Mouse (Mus musculus): ENCODE measurements around the gene Pom121. TPM values are rescaled to one million over a fixed set of nuclear protein-coding genes. Genes with fewer than 3 reads are reported as not detected.

The Pom121 gene
- polyA plus RNA-seq, 1 experiment = 26.9 TPM

DNA sequence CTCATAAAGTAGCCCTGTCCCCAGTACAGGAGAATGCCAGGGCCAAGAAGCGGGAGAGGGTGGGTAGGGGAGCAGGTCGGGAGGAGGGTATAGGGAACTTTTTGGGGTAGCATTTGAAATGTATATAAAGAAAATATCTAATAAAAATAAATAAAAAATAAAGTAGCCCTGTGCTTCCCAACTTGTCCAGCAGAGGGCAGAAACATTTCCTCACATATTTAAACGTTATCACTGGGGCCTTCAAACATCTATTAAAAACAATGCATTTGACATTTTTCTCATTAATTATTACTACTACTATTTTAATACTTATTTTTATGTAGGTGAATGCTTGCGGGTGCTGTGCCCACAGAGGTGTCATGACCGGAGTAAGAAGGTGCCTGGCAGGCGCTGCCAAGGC is 26.5 kb downstream of the Pom121 start:
- Histone ChIP-seq H3K36me3 (ENCODE audit: control insufficient read depth, insufficient read depth) (peaks cover 15% of the 10 kb centered on the region), H3K27me3 (ENCODE audit: control insufficient read depth, insufficient read depth, insufficient read length) (peaks cover 24% of the 10 kb centered on the region), H3ac (ENCODE audit: control insufficient read depth, insufficient read length, low read depth) (no peak overlapping the region), H3K4me3 (ENCODE audit: insufficient read depth, poor library complexity, severe bottlenecking) (no peak overlapping the region), H3K79me3 (ENCODE audit: low read depth) (peaks cover 14% of the 10 kb centered on the region), H3K79me2 (ENCODE audit: control insufficient read depth, insufficient read depth) (peaks cover 25% of the 10 kb centered on the region)
- no peak for TF ChIP-seq MYOG (IDR thresholded peaks at IDR 0.05; ENCODE audit: control insufficient read depth, extremely low read depth, insufficient read length)
- TF ChIP-seq CEBPB (IDR thresholded peaks at IDR 0.05; ENCODE audit: low read depth) = no peak

DNA sequence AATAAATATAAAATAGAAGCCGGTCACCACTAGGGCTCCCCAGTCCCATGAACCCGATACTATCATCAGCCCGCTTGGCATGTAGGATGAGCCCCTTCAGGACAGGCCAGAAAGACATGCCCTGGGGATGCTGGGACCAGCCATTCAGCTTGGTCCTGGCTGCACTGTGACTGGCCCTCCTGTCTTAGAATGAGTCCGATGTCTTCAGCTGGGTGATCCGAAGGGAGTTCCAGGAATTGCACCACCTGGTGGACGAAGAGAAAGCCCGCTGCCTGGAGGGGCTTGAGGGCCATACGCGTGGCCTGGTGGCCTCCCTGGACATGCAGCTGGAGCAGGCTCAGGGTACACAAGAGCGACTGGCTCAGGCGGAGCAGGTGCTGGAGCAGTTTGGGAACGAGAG is 30.8 kb downstream of the Pom121 start:
- no peaks in the 10 kb centered on the region for H3K36me3 ChIP-seq (ENCODE audit: control insufficient read depth, insufficient read depth)
- TF ChIP-seq MYOD1 (IDR thresholded peaks at IDR 0.05; ENCODE audit: control insufficient read depth, insufficient read length, low read depth) (no peak), USF1 (IDR thresholded peaks at IDR 0.05; ENCODE audit: low read depth) (no peak), MYOG (IDR thresholded peaks at IDR 0.05; ENCODE audit: control insufficient read depth, extremely low read depth, insufficient read length) (no peak), CEBPB (IDR thresholded peaks at IDR 0.05; ENCODE audit: low read depth) (no peak), CTCF (IDR thresholded peaks at IDR 0.05; ENCODE audit: control insufficient read depth, insufficient read depth, insufficient read length) (no peak), FOSL1 (IDR thresholded peaks at IDR 0.05; ENCODE audit: insufficient read depth, low read length, poor library complexity, severe bottlenecking) (no peak), MAX (IDR thresholded peaks at IDR 0.05) (no peak)
- no peaks in the 10 kb centered on the region for H3K79me3 ChIP-seq (ENCODE audit: low read depth)
- H3K79me2 ChIP-seq (ENCODE audit: control insufficient read depth, insufficient read depth) = no peaks in the 10 kb centered on the region
- no peak overlapping the region for H3ac ChIP-seq (ENCODE audit: control insufficient read depth, insufficient read length, low read depth)
- peaks cover 31% of the 10 kb centered on the region for H3K27me3 ChIP-seq (ENCODE audit: control insufficient read depth, insufficient read depth, insufficient read length)
- no peak overlapping the region for H3K4me3 ChIP-seq (ENCODE audit: insufficient read depth, poor library complexity, severe bottlenecking)

DNA sequence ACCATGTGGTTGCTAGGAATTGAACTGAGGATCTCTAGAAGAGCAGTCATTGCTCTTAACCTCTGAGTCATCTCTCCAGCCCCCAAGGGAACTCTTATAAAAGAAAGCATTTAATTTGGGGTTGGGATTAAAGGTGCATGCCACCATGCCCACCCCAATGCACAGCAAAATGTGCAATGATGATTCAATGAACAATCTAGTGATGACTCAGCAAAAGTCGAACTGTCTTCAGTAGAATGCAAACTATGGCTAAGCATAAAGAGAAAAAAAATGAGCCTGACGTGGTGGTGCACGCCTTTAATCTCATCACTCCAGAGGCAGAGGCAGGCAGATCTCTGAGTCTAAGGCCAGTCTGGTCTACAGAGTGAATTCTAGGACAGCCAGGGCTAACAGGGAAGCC is 31.8 kb downstream of the Pom121 start:
- H3K4me3 ChIP-seq (ENCODE audit: insufficient read depth, poor library complexity, severe bottlenecking) = no peak overlapping the region
- H3K79me2 ChIP-seq (ENCODE audit: control insufficient read depth, insufficient read depth) = no peaks in the 10 kb centered on the region
- peaks cover 33% of the 10 kb centered on the region for H3K27me3 ChIP-seq (ENCODE audit: control insufficient read depth, insufficient read depth, insufficient read length)
- H3K79me3 ChIP-seq (ENCODE audit: low read depth) = no peaks in the 10 kb centered on the region
- no peaks in the 10 kb centered on the region for H3K36me3 ChIP-seq (ENCODE audit: control insufficient read depth, insufficient read depth)
- TF ChIP-seq MYOG (IDR thresholded peaks at IDR 0.05; ENCODE audit: control insufficient read depth, extremely low read depth, insufficient read length) = no peak
- TF ChIP-seq MAX (IDR thresholded peaks at IDR 0.05) = no peak
- no peak for TF ChIP-seq CEBPB (IDR thresholded peaks at IDR 0.05; ENCODE audit: low read depth)
- no peak for TF ChIP-seq CTCF (IDR thresholded peaks at IDR 0.05; ENCODE audit: control insufficient read depth, insufficient read depth, insufficient read length)
- TF ChIP-seq FOSL1 (IDR thresholded peaks at IDR 0.05; ENCODE audit: insufficient read depth, low read length, poor library complexity, severe bottlenecking) = no peak
- no peak overlapping the region for H3ac ChIP-seq (ENCODE audit: control insufficient read depth, insufficient read length, low read depth)

DNA sequence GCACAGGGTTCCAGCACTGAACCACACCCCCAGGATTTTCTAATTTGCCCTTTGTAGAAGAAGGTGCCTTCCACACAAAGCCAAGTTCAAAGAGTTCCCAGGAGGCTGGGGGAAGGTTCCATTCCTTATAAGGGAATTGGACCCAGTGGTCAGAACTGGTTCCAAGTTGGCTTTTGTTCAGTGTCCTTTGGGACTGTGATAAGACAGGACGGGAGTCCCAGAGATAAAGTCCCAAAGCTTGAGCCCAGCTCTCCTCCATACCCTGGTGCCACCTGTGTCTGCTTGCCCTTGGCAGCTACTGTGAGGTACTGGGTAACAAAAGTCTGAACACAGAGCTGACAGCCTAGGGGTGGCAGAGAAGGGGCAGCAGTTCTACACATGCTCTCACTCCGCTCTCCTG is 34.6 kb downstream of the Pom121 start:
- no peaks in the 10 kb centered on the region for H3K36me3 ChIP-seq (ENCODE audit: control insufficient read depth, insufficient read depth)
- no peaks in the 10 kb centered on the region for H3K79me2 ChIP-seq (ENCODE audit: control insufficient read depth, insufficient read depth)
- no peak overlapping the region for H3ac ChIP-seq (ENCODE audit: control insufficient read depth, insufficient read length, low read depth)
- H3K79me3 ChIP-seq (ENCODE audit: low read depth) = no peaks in the 10 kb centered on the region
- H3K27me3 ChIP-seq (ENCODE audit: control insufficient read depth, insufficient read depth, insufficient read length) = peaks cover 26% of the 10 kb centered on the region
- peak overlapping the region; percentile 2 for H3K4me3 ChIP-seq (ENCODE audit: insufficient read depth, poor library complexity, severe bottlenecking)
- TF ChIP-seq FOSL1 (IDR thresholded peaks at IDR 0.05; ENCODE audit: insufficient read depth, low read length, poor library complexity, severe bottlenecking) = no peak
- no peak for TF ChIP-seq CEBPB (IDR thresholded peaks at IDR 0.05; ENCODE audit: low read depth)
- TF ChIP-seq MAX (IDR thresholded peaks at IDR 0.05) = no peak
- no peak for TF ChIP-seq CTCF (IDR thresholded peaks at IDR 0.05; ENCODE audit: control insufficient read depth, insufficient read depth, insufficient read length)
- no peak for TF ChIP-seq MYOD1 (IDR thresholded peaks at IDR 0.05; ENCODE audit: control insufficient read depth, insufficient read length, low read depth)
- TF ChIP-seq MYOG (IDR thresholded peaks at IDR 0.05; ENCODE audit: control insufficient read depth, extremely low read depth, insufficient read length) = no peak
- TF ChIP-seq USF1 (IDR thresholded peaks at IDR 0.05; ENCODE audit: low read depth) = no peak

DNA sequence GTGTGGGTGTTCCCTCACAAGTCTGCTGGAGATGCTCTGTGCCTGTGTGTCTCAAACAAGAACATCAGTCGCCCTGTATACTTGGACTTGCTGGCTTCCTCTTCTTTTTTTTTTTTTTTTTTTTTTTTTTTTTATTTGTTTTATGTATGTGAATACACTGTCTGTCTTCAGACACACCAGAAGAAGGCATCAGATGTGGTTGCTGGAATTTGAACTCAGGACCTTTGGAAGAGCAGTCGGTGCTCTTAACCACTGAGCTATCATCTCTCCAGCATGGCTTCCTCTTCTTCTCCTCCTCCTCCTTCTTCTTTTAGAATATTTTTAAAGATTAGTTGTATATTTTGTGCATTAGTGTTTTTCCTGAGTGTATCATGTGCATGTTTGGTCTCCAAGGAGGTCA is 36.8 kb downstream of the Pom121 start:
- no peak overlapping the region for H3K4me3 ChIP-seq (ENCODE audit: insufficient read depth, poor library complexity, severe bottlenecking)
- no peaks in the 10 kb centered on the region for H3K79me2 ChIP-seq (ENCODE audit: control insufficient read depth, insufficient read depth)
- H3ac ChIP-seq (ENCODE audit: control insufficient read depth, insufficient read length, low read depth) = no peak overlapping the region
- no peaks in the 10 kb centered on the region for H3K79me3 ChIP-seq (ENCODE audit: low read depth)
- TF ChIP-seq MAX (IDR thresholded peaks at IDR 0.05) (no peak), CEBPB (IDR thresholded peaks at IDR 0.05; ENCODE audit: low read depth) (no peak), USF1 (IDR thresholded peaks at IDR 0.05; ENCODE audit: low read depth) (no peak), CTCF (IDR thresholded peaks at IDR 0.05; ENCODE audit: control insufficient read depth, insufficient read depth, insufficient read length) (no peak), MYOG (IDR thresholded peaks at IDR 0.05; ENCODE audit: control insufficient read depth, extremely low read depth, insufficient read length) (no peak), MYOD1 (IDR thresholded peaks at IDR 0.05; ENCODE audit: control insufficient read depth, insufficient read length, low read depth) (no peak), FOSL1 (IDR thresholded peaks at IDR 0.05; ENCODE audit: insufficient read depth, low read length, poor library complexity, severe bottlenecking) (no peak)
- no peaks in the 10 kb centered on the region for H3K36me3 ChIP-seq (ENCODE audit: control insufficient read depth, insufficient read depth)
- H3K27me3 ChIP-seq (ENCODE audit: control insufficient read depth, insufficient read depth, insufficient read length) = peaks cover 37% of the 10 kb centered on the region

DNA sequence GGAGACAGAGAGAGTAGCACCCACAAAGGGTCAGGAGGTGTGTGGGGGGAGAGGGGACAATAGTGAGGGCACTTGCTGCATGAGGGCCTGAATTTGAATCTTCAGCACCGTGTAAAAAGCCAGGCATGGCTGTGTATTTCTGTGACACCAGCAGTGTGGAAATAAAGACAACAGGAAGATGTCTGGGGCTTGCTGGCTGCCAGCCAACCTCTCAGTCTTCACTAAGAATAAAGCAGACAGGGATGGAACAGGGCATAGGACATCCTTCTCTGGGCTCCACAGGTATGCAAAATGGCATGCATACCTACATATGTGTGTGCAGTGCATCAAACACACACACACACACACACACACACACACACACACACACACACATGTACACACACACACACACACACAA is 38.3 kb downstream of the Pom121 start:
- Histone ChIP-seq H3K36me3 (ENCODE audit: control insufficient read depth, insufficient read depth) (no peaks in the 10 kb centered on the region), H3K79me3 (ENCODE audit: low read depth) (no peaks in the 10 kb centered on the region), H3K4me3 (ENCODE audit: insufficient read depth, poor library complexity, severe bottlenecking) (no peak overlapping the region), H3K79me2 (ENCODE audit: control insufficient read depth, insufficient read depth) (no peaks in the 10 kb centered on the region), H3K27me3 (ENCODE audit: control insufficient read depth, insufficient read depth, insufficient read length) (peaks cover 43% of the 10 kb centered on the region), H3ac (ENCODE audit: control insufficient read depth, insufficient read length, low read depth) (no peak overlapping the region)
- TF ChIP-seq CEBPB (IDR thresholded peaks at IDR 0.05; ENCODE audit: low read depth) (no peak), CTCF (IDR thresholded peaks at IDR 0.05; ENCODE audit: control insufficient read depth, insufficient read depth, insufficient read length) (no peak), MYOG (IDR thresholded peaks at IDR 0.05; ENCODE audit: control insufficient read depth, extremely low read depth, insufficient read length) (no peak), USF1 (IDR thresholded peaks at IDR 0.05; ENCODE audit: low read depth) (no peak), MAX (IDR thresholded peaks at IDR 0.05) (no peak), MYOD1 (IDR thresholded peaks at IDR 0.05; ENCODE audit: control insufficient read depth, insufficient read length, low read depth) (no peak), FOSL1 (IDR thresholded peaks at IDR 0.05; ENCODE audit: insufficient read depth, low read length, poor library complexity, severe bottlenecking) (no peak)

Data from C2C12 (cell line).